ENCODE assay signal across 8 mouse cellular contexts in the genomic region with DNA sequence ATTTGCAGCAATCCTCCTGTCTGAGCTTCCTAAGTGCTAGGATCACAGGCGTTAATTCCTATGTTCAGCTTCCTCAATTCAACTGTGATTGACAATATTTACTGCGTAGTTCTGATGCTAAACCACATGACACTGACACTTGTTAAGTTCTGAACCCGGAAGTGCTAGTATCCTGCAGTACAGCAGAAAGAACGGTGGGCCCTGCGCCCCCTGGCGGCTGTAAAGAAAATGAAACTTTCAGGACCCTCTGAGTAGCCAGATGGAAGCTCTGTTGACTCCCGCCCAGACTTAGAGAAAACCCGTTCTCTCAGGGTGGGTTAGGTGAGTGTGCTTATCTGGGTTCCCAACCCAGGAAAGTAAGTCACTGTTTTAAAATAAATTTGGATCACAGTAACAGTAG. TPM values are rescaled to one million over a fixed set of nuclear protein-coding genes. Genes with fewer than 3 reads are reported as not detected.
A peak's percentile ranks its signal among the peaks of the same experiment; 100 is the strongest.
DNase-seq lines count a peak whose midpoint lies in the region; ATAC-seq and TF ChIP-seq lines count a peak whose summit lies in the region.

No protein-coding gene starts in this region.

- intact Hi-C loops in gastrocnemius, adult 2 months (cut with DNase I): no loop called here

- no peaks in the 10 kb centered on the region; the same call in 1 of the 2 replicates for H3K4me1 ChIP-seq in liver, embryonic 13.5 days (replicated peaks)

- TF ChIP-seq CTCF in gastrocnemius, adult 2 months (IDR thresholded peaks at IDR 0.05): peak; percentile 83

- H3K27me3 ChIP-seq in liver, embryonic 13.5 days: no peaks in the 10 kb centered on the region

- H3K4me3 ChIP-seq in gastrocnemius, adult 2 months: peak overlapping the region; percentile 21
- H3K4me3 ChIP-seq in liver, embryonic 13.5 days (replicated peaks): no peak overlapping the region

- no peak overlapping the region for H3K27ac ChIP-seq in gastrocnemius, adult 2 months
- H3K27ac ChIP-seq in liver, embryonic 13.5 days: no peak overlapping the region

- DNase-seq in urinary bladder, postnatal 14 days (ENCODE audit: low spot score): peak; percentile 35
- DNase-seq in urinary bladder, postnatal 10 days (ENCODE audit: low spot score): no peak
- DNase-seq in cerebellum, adult 8-10 months: peak; percentile 7
- peak; percentile 47 for DNase-seq in gastrocnemius, adult 2 months
- DNase-seq in hindlimb bud, embryonic 11.5 days (ENCODE audit: extremely low spot score, low read depth, low spot score): peak; percentile 54
- DNase-seq in liver, embryonic 13.5 days: peak; percentile 15
- DNase-seq in thymus, postnatal 36 days: peak; percentile 60 to 66

- H3K9me3 ChIP-seq in liver, embryonic 13.5 days (replicated peaks): no peaks in the 10 kb centered on the region

- H3K9ac ChIP-seq in liver, embryonic 13.5 days: no peak overlapping the region

- 6% methylated on average over 8 of the region's 8 CpGs for WGBS in liver, embryonic 13.5 days (ENCODE audit: insufficient replicate concordance)

- no peak overlapping the region for H3K4me2 ChIP-seq in liver, embryonic 13.5 days

- H3K36me3 ChIP-seq in liver, embryonic 13.5 days: no peaks in the 10 kb centered on the region

- ATAC-seq in liver, embryonic 13.5 days (ENCODE audit: low read depth): no peak
- ATAC-seq in neutrophil, adult 5-6 weeks (ENCODE audit: extremely low read depth, insufficient number of reproducible peaks, low FRiP score, poor library complexity, severe bottlenecking): peak; percentile 73

RNA-seq across cellular contexts. Expression of a gene that starts 7.4 kb away (rescaled TPM):
- under 1 TPM; 0.38 to 0.89 TPM for total RNA-seq in gastrocnemius, adult 2 months (2021)
- polyA plus RNA-seq in liver, embryonic 13.5 days (2015; fragmentation: Nextera tagmentation; extraction: Ambion mirVana): 1.3 TPM in 2 replicates
- 0.12 and 0.23 TPM in 2 replicates for total RNA-seq in neutrophil, adult 5-6 weeks (2017)

RNA-seq across cellular contexts. Expression of a gene that starts 42.6 kb away (rescaled TPM):
- total RNA-seq in gastrocnemius, adult 2 months (2021): 10 to 100 TPM; 42.1 to 45.2 TPM
- 18.5 and 19.4 TPM in 2 replicates for polyA plus RNA-seq in liver, embryonic 13.5 days (2015; fragmentation: Nextera tagmentation; extraction: Ambion mirVana)
- 13.6 and 19.8 TPM in 2 replicates for total RNA-seq in neutrophil, adult 5-6 weeks (2017)
